In the genomic region with DNA sequence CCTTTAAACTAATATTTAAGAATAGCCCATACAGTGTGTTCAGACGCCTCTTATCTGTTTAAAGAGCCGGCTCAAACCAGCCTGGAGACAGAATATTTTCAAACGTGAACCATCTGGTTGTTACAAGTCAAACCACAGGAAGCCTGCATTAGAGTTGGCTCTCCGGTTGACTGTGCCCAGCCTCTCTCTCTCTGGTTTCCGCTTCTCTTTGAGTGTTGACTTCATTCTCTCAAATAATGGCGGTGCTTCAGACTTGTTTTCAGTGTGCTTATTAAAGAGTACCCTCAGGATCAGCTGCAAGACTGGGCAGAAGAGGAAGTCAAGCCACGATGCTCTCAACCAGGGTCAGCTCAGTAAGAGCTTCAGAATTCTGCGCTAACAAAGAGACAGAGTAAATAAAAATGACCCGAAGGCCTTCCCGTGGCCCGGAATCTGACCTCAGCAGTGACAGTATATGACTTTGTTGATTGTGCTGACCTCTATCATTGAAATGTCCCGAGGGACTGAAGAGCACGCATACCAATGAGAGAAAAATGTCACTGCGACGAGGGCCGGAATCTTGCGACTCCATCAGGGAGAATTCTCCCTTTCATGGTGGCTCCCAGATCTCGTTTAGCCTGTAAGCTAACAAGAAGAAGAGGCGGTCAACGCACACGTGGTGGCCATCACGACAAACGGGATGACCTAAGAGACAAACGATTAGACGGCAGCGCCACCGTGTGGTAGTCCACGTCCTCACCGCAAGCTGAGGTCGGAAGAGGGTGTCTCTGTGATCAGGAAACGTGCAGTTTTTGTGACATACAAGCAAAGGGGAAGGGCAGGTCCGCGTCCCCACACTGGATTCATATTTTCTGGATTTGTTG, we compare ENCODE assay signal across 8 mouse cellular contexts. TPM values are rescaled to one million over a fixed set of nuclear protein-coding genes. Genes with fewer than 3 reads are reported as not detected.
DNase-seq lines count a peak whose midpoint lies in the region; ATAC-seq and TF ChIP-seq lines count a peak whose summit lies in the region.

No protein-coding gene starts in this region.

- TF ChIP-seq CTCF in MEL (IDR thresholded peaks at IDR 0.05 in 2 of 3, conservative IDR thresholded peaks at IDR 0.05 in 1 of 3; ENCODE audit: control insufficient read depth in 1 of 3, insufficient read depth in 1 of 3, low read depth in 2 of 3, low read length in 3 of 3, poor library complexity in 1 of 3, severe bottlenecking in 1 of 3) = peak; percentile 71 to 84 (median 73)
- peak; percentile 76 for TF ChIP-seq CTCF in olfactory bulb, adult 2 months (IDR thresholded peaks at IDR 0.05; ENCODE audit: insufficient read depth, low read depth, low read length)

- TF ChIP-seq EP300 in MEL (IDR thresholded peaks at IDR 0.05; ENCODE audit: low read depth in 1 of 2, low read length in 2 of 2) = peak in 1 of 2 experiments; percentile 6; a peak in 1 of 4 replicates

- TF ChIP-seq RAD21 in MEL (IDR thresholded peaks at IDR 0.05; ENCODE audit: low read depth, low read length) = peak; percentile 80

- ATAC-seq in hematopoietic stem cell, adult 5-6 weeks (replicated peaks in 1 of 2; ENCODE audit: insufficient read depth in 1 of 2, low FRiP score in 2 of 2, low TSS enrichment in 1 of 2, low read depth in 1 of 2, poor library complexity in 2 of 2, severe bottlenecking in 2 of 2) = peak; percentile 78 to 84
- peak; percentile 80; the same call in 1 of the 2 replicates for ATAC-seq in lung, embryonic 15.5 days (ENCODE audit: borderline replicate concordance, extremely low read depth, low FRiP score, low TSS enrichment)

- H3K79me2 ChIP-seq in MEL (ENCODE audit: control insufficient read depth, insufficient read depth, low read length, poor library complexity) = no peaks in the 10 kb centered on the region; the same call in 1 of the 2 replicates

- peak overlapping the region; percentile 60 to 74 for H3K4me3 ChIP-seq in MEL (ENCODE audit: control insufficient read depth in 1 of 2, insufficient read depth in 1 of 2, low read depth in 2 of 2, low read length in 2 of 2)
- H3K4me3 ChIP-seq in lung, embryonic 15.5 days = peak overlapping the region; percentile 25
- peak overlapping the region; percentile 17; the same call in 1 of the 2 replicates for H3K4me3 ChIP-seq in olfactory bulb, adult 2 months (ENCODE audit: insufficient read depth, low read depth, low read length)

- peaks cover 0 to 6% of the 10 kb centered on the region in 2 experiments; a peak in 2 of 4 replicates for H3K4me1 ChIP-seq in MEL (ENCODE audit: control insufficient read depth in 1 of 2, insufficient read depth in 2 of 2, low read length in 2 of 2)
- H3K4me1 ChIP-seq in lung, embryonic 15.5 days = peaks cover 25% of the 10 kb centered on the region
- peaks cover 10% of the 10 kb centered on the region for H3K4me1 ChIP-seq in olfactory bulb, adult 2 months (ENCODE audit: control insufficient read depth, insufficient read depth, low read length)

- no peaks in the 10 kb centered on the region for H3K27me3 ChIP-seq in MEL (ENCODE audit: control insufficient read depth in 1 of 2, insufficient read depth in 2 of 2, low read length in 2 of 2)
- peaks cover 8% of the 10 kb centered on the region; the same call in 1 of the 2 replicates for H3K27me3 ChIP-seq in lung, embryonic 15.5 days

- H3K9me3 ChIP-seq in MEL (replicated peaks; ENCODE audit: insufficient read depth, low read length) = no peaks in the 10 kb centered on the region
- H3K9me3 ChIP-seq in lung, embryonic 15.5 days = no peaks in the 10 kb centered on the region

- peak; percentile 24 to 48; a peak in 1 of 4 replicates for TF ChIP-seq POLR2A in MEL (IDR thresholded peaks at IDR 0.05; ENCODE audit: control insufficient read depth in 1 of 2, insufficient read depth in 1 of 2, low read depth in 1 of 2, low read length in 2 of 2, poor library complexity in 1 of 2)
- no peak for TF ChIP-seq POLR2A in olfactory bulb, adult 2 months (IDR thresholded peaks at IDR 0.05; ENCODE audit: insufficient read depth, low read depth, low read length)

- 5% methylated on average over 33 of the region's 33 CpGs for WGBS in lung, embryonic 15.5 days
- WGBS in olfactory bulb, adult 2 months = 18% methylated on average over 33 of the region's 33 CpGs

- H3K9ac ChIP-seq in MEL (ENCODE audit: control insufficient read depth, low read depth, low read length, poor library complexity, severe bottlenecking) = peak overlapping the region; percentile 79
- 0 out of 2 replicates have a peak overlapping the region, but pooled peaks have one; percentile 11 for H3K9ac ChIP-seq in lung, embryonic 15.5 days

- peak overlapping the region; percentile 62 for H3K4me2 ChIP-seq in lung, embryonic 15.5 days

- H3K27ac ChIP-seq in MEL (ENCODE audit: control insufficient read depth, low read depth, low read length) = peak overlapping the region; percentile 70
- 0 out of 2 replicates have a peak overlapping the region, but pooled peaks have one; percentile 10 for H3K27ac ChIP-seq in lung, embryonic 15.5 days
- H3K27ac ChIP-seq in olfactory bulb, adult 2 months (ENCODE audit: insufficient read depth, low read depth, low read length) = no peak overlapping the region

- peak; percentile 92 for DNase-seq in MEL (ENCODE audit: low read depth, low spot score)
- peak; percentile 88 for DNase-seq in cerebellum, adult 8-10 months
- DNase-seq in forelimb bud, embryonic 11.5 days (ENCODE audit: low read depth, low spot score) = peak; percentile 87
- DNase-seq in layer of hippocampus, adult 8-10 months (ENCODE audit: low spot score in 2 of 2) = peak; percentile 73 to 89
- DNase-seq in thymus, adult 18-20 months = peak; percentile 70 to 82

- H3K36me3 ChIP-seq in MEL (ENCODE audit: control insufficient read depth in 1 of 2, insufficient read depth in 2 of 2, low read length in 2 of 2) = peaks cover 0 to 5% of the 10 kb centered on the region in 2 experiments; a peak in 2 of 4 replicates
- no peaks in the 10 kb centered on the region for H3K36me3 ChIP-seq in lung, embryonic 15.5 days

TF ChIP-seq in MEL, 35 proteins besides CTCF, POLR2A, EP300 and RAD21 (continues in another document):
- TF ChIP-seq POLR2AphosphoS5 (IDR thresholded peaks at IDR 0.05; ENCODE audit: borderline replicate concordance, low read depth, low read length) (no peak), JUND (IDR thresholded peaks at IDR 0.05; ENCODE audit: low read depth, low read length) (no peak), RCOR1 (IDR thresholded peaks at IDR 0.05; ENCODE audit: low read depth, low read length) (no peak), TAL1 (IDR thresholded peaks at IDR 0.05; ENCODE audit: low read length) (no peak), GATA1 (IDR thresholded peaks at IDR 0.05; ENCODE audit: low read depth, low read length) (peak; percentile 37; the same call in 1 of the 2 replicates), TBP (IDR thresholded peaks at IDR 0.05; ENCODE audit: low read depth, low read length) (peak; percentile 72), CHD1 (IDR thresholded peaks at IDR 0.05; ENCODE audit: low read depth, low read length) (no peak), ZKSCAN1 (IDR thresholded peaks at IDR 0.05; ENCODE audit: low read depth, low read length) (peak; percentile 13; the same call in 1 of the 2 replicates), USF2 (IDR thresholded peaks at IDR 0.05; ENCODE audit: borderline replicate concordance in 1 of 2, insufficient read depth in 1 of 2, low read depth in 1 of 2, low read length in 2 of 2) (0 out of 4 replicates have a peak, but pooled peaks of 1 of the 2 experiments have one; percentile 15), MAZ (IDR thresholded peaks at IDR 0.05; ENCODE audit: low read depth, low read length) (no peak), BHLHE40 (IDR thresholded peaks at IDR 0.05; ENCODE audit: borderline replicate concordance, low read depth, low read length) (peak; percentile 55; the same call in 1 of the 2 replicates), KAT2A (conservative IDR thresholded peaks at IDR 0.05; ENCODE audit: low read depth, low read length) (no peak), USF1 (IDR thresholded peaks at IDR 0.05; ENCODE audit: low read depth, low read length) (peak; percentile 84), E2F4 (IDR thresholded peaks at IDR 0.05; ENCODE audit: borderline replicate concordance, low read depth, low read length) (no peak), MXI1 (IDR thresholded peaks at IDR 0.05; ENCODE audit: low read depth, low read length) (peak; percentile 95), SMC3 (IDR thresholded peaks at IDR 0.05; ENCODE audit: low read depth, low read length) (peak; percentile 74), HCFC1 (IDR thresholded peaks at IDR 0.05; ENCODE audit: low read depth, low read length) (peak; percentile 19; the same call in 1 of the 2 replicates), GABPA (IDR thresholded peaks at IDR 0.05; ENCODE audit: low read depth, low read length) (no peak), SIN3A (IDR thresholded peaks at IDR 0.05; ENCODE audit: low read length) (peak; percentile 73), POLR2AphosphoS2 (IDR thresholded peaks at IDR 0.05; ENCODE audit: low read length) (0 out of 2 replicates have a peak, but pooled peaks have one; percentile 57), UBTF (IDR thresholded peaks at IDR 0.05; ENCODE audit: borderline replicate concordance, insufficient read depth, low read depth, low read length) (no peak), ZC3H11A (IDR thresholded peaks at IDR 0.05; ENCODE audit: low read depth, low read length) (peak; percentile 80), MAFK (IDR thresholded peaks at IDR 0.05; ENCODE audit: borderline replicate concordance, low read depth, low read length) (no peak), TCF12 (IDR thresholded peaks at IDR 0.05; ENCODE audit: low read depth, low read length) (no peak), MEF2A (IDR thresholded peaks at IDR 0.05; ENCODE audit: extremely low read depth, insufficient replicate concordance, low read depth, low read length, poor library complexity, severe bottlenecking) (no peak), ZMIZ1 (IDR thresholded peaks at IDR 0.05; ENCODE audit: low read depth, low read length) (no peak), ETS1 (IDR thresholded peaks at IDR 0.05; ENCODE audit: low read depth, low read length) (peak; percentile 54), MAX (IDR thresholded peaks at IDR 0.05; ENCODE audit: low read length) (peak; percentile 94), ZNF384 (IDR thresholded peaks at IDR 0.05; ENCODE audit: low read depth, low read length) (no peak)

RNA-seq across cellular contexts. Expression of gene Cpsf6, which starts 55.3 kb away (rescaled TPM):
- total RNA-seq in MEL (2012; rRNA removed) = 88.2 and 103 TPM in 2 replicates
- 10 to 100 TPM in 1 of 2 experiments, not detected in 1; 85.7 TPM for polyA plus RNA-seq in MEL (2012; ENCODE audit: insufficient read depth in 1 of 2, insufficient read length in 2 of 2, low read depth in 1 of 2, low replicate concordance in 2 of 2, missing spikeins in 1 of 2)
- total RNA-seq in hematopoietic stem cell, adult 5-6 weeks (2017) = 126 and 139 TPM in 2 replicates
- 100 to 1,000 TPM; 104 to 124 (median 117) TPM for total RNA-seq in layer of hippocampus, adult 8-10 months (2022)
- 161 and 165 TPM in 2 replicates for polyA plus RNA-seq in lung, embryonic 15.5 days (2015; fragmentation: Nextera tagmentation; extraction: Ambion mirVana)
- polyA plus RNA-seq in olfactory bulb, adult 2 months (2012; ENCODE audit: insufficient read depth, insufficient read length, low replicate concordance, missing spikeins) = 57.5 and 328 TPM in 2 replicates

Comparison
In these comparisons a context has a peak if more than half of its experiments do, and no peak if none do; other contexts are left out.
1. H3K4me3 ChIP-seq: peak in every context shown above with its lines; median percentile 67 in MEL; 25 in lung, embryonic 15.5 days; 17 in olfactory bulb, adult 2 months.